Mouse (Mus musculus) C2C12 (cell line): ENCODE measurements around the gene Spint5. TPM values are rescaled to one million over a fixed set of nuclear protein-coding genes. Genes with fewer than 3 reads are reported as not detected.

Source experiments
- H3K27me3 ChIP-seq: one replicate; pipeline ENCODE4 v1.6.1; 2011; ENCODE audit not compliant: control insufficient read depth, insufficient read depth, insufficient read length
- H3K36me3 ChIP-seq: one replicate; pipeline ENCODE4 v1.6.1; 2011; ENCODE audit not compliant: control insufficient read depth, insufficient read depth
- H3K4me3 ChIP-seq: one replicate; pipeline ENCODE4 v1.5.1; 2011; ENCODE audit warnings: mild to moderate bottlenecking, control low read depth; ENCODE audit not compliant: poor library complexity, insufficient read depth, severe bottlenecking
- H3K79me2 ChIP-seq: one replicate; pipeline ENCODE4 v1.6.1; 2011; ENCODE audit not compliant: control insufficient read depth, insufficient read depth
- H3K79me3 ChIP-seq: one replicate; pipeline ENCODE4 v1.6.1; 2011; ENCODE audit warnings: low read depth, control low read depth
- H3ac ChIP-seq: one replicate; pipeline ENCODE3; 2011; ENCODE audit warnings: low read depth; ENCODE audit not compliant: control insufficient read depth, insufficient read length
- CEBPB ChIP-seq: IDR thresholded peaks from one replicate; pipeline ENCODE4 v1.6.1; 2011; ENCODE audit warnings: low read depth, mild to moderate bottlenecking, control low read depth, moderate library complexity
- CTCF ChIP-seq: IDR thresholded peaks from one replicate; pipeline ENCODE4 v1.5.1; 2011; ENCODE audit not compliant: control insufficient read depth, insufficient read depth, insufficient read length
- FOSL1 ChIP-seq: IDR thresholded peaks from one replicate; pipeline ENCODE4 v1.8.0; 2011; ENCODE audit warnings: mild to moderate bottlenecking, low read length; ENCODE audit not compliant: poor library complexity, insufficient read depth, severe bottlenecking
- MAX ChIP-seq: IDR thresholded peaks from one replicate; pipeline ENCODE4 v1.6.1; 2011; ENCODE audit warnings: mild to moderate bottlenecking, control low read depth
- MYOD1 ChIP-seq: IDR thresholded peaks from one replicate; pipeline ENCODE4 v1.6.1; 2011; ENCODE audit warnings: low read depth; ENCODE audit not compliant: control insufficient read depth, insufficient read length
- MYOG ChIP-seq: IDR thresholded peaks from one replicate; pipeline ENCODE4 v1.6.1; 2011; ENCODE audit not compliant: control insufficient read depth, insufficient read length; ENCODE audit errors: extremely low read depth
- USF1 ChIP-seq: IDR thresholded peaks from one replicate; pipeline ENCODE4 v1.6.1; 2011; ENCODE audit warnings: low read depth, mild to moderate bottlenecking, control low read depth, moderate library complexity
- polyA plus RNA-seq: library from polyadenylated mRNA; unstranded; fragments of >200 nt; fragmentation: generic; extraction: Trizol; gene quantifications from one replicate; pipeline ENCODE4 v1.2.1, GENCODE M21; 2012; ENCODE audit warnings: missing spikeins

Gene Spint5
- polyA plus RNA-seq, 1 experiment = not detected

- TF ChIP-seq MYOG (no peak), MYOD1 (no peak), CEBPB (no peak), FOSL1 (no peak), USF1 (no peak), CTCF (no peak), MAX (no peak)
These were observed 39.0 kb downstream of the Spint5 start for GRCm38 (mm10) chr2:164754105-164754504.

DNA sequence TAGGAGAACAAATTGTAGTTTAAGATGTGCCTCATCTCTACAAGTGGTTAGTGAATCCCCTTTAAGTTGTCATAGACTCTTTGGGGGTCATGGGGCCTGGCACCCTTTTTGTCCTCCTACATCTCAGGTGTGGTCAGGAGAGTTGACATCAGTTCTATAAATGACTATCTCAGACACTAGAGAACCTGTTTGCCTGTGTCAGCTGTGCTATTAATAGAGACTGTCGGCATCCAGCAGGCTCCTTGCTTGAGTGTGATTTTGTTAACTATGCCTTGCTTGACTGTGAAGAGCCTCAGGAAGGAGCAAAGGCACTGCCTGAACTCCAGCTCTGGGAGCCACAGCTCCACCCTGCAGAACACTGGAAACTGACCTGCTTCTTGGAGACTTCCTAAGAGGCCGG lies 39.7 kb downstream of the Spint5 start:
- peaks cover 24% of the 10 kb centered on the region for H3K79me2 ChIP-seq
- H3K79me3 ChIP-seq = peaks cover 14% of the 10 kb centered on the region
- H3K4me3 ChIP-seq = no peak overlapping the region
- TF ChIP-seq MYOG = no peak
- no peaks in the 10 kb centered on the region for H3K27me3 ChIP-seq
- peaks cover 89% of the 10 kb centered on the region for H3K36me3 ChIP-seq
- H3ac ChIP-seq = no peak overlapping the region

More at GRCm38 (mm10) chr2:164754105-164754504, 39.0 kb downstream of the Spint5 start:
- Histone ChIP-seq H3K27me3 (no peaks in the 10 kb centered on the region), H3ac (no peak overlapping the region), H3K4me3 (no peak overlapping the region), H3K79me3 (peaks cover 16% of the 10 kb centered on the region), H3K36me3 (peaks cover 82% of the 10 kb centered on the region), H3K79me2 (peaks cover 31% of the 10 kb centered on the region)

- H3K27me3 ChIP-seq = no peaks in the 10 kb centered on the region
- H3K79me3 ChIP-seq = no peaks in the 10 kb centered on the region
- peaks cover 93% of the 10 kb centered on the region for H3K36me3 ChIP-seq
- no peaks in the 10 kb centered on the region for H3K79me2 ChIP-seq
- H3K4me3 ChIP-seq = no peak overlapping the region
- TF ChIP-seq MAX (no peak), USF1 (no peak)
- H3ac ChIP-seq = no peak overlapping the region
These were observed 42.7 kb downstream of the Spint5 start for GRCm38 (mm10) chr2:164757841-164758240.

- H3K36me3 ChIP-seq = peaks cover 92% of the 10 kb centered on the region
These were observed 43.6 kb downstream of the Spint5 start for GRCm38 (mm10) chr2:164758692-164759091.

GRCm38 (mm10) chr2:164760059-164760833 lies 45.1 kb downstream of the Spint5 start:
- no peak overlapping the region for H3ac ChIP-seq
- peaks cover 85% of the 10 kb centered on the region for H3K36me3 ChIP-seq
- no peaks in the 10 kb centered on the region for H3K79me3 ChIP-seq
- H3K79me2 ChIP-seq = no peaks in the 10 kb centered on the region
- no peak overlapping the region for H3K4me3 ChIP-seq
- no peaks in the 10 kb centered on the region for H3K27me3 ChIP-seq
- TF ChIP-seq CTCF (no peak), FOSL1 (no peak), MYOD1 (no peak), MAX (no peak), CEBPB (no peak), MYOG (no peak), USF1 (no peak)

More at GRCm38 (mm10) chr2:164758692-164759091, 43.6 kb downstream of the Spint5 start:
- no peaks in the 10 kb centered on the region for H3K27me3 ChIP-seq
- no peaks in the 10 kb centered on the region for H3K79me2 ChIP-seq
- H3K4me3 ChIP-seq = no peak overlapping the region
- H3K79me3 ChIP-seq = no peaks in the 10 kb centered on the region
- no peak overlapping the region for H3ac ChIP-seq
- TF ChIP-seq MYOD1 (no peak), CEBPB (no peak), CTCF (no peak), MYOG (no peak), USF1 (no peak), FOSL1 (no peak), MAX (no peak)

- Histone ChIP-seq H3K4me3 (no peak overlapping the region), H3K79me3 (no peaks in the 10 kb centered on the region), H3K79me2 (no peaks in the 10 kb centered on the region), H3K36me3 (peaks cover 85% of the 10 kb centered on the region), H3ac (no peak overlapping the region), H3K27me3 (no peaks in the 10 kb centered on the region)
- TF ChIP-seq CEBPB (no peak), USF1 (no peak), FOSL1 (no peak)
These were observed 46.4 kb downstream of the Spint5 start for GRCm38 (mm10) chr2:164761502-164761901.
